Mouse (Mus musculus) urinary bladder, adult 18-20 months (tissue): ENCODE results near the gene 4933405L10Rik.

Source experiments
- DNase-seq, 2 experiments: peaks; one replicate each; pipeline ENCODE4 v3.0.0; 2022; ENCODE audit warnings: low spot score in 2 of 2, mixed read lengths in 2 of 2

4933405L10Rik gene

DNA sequence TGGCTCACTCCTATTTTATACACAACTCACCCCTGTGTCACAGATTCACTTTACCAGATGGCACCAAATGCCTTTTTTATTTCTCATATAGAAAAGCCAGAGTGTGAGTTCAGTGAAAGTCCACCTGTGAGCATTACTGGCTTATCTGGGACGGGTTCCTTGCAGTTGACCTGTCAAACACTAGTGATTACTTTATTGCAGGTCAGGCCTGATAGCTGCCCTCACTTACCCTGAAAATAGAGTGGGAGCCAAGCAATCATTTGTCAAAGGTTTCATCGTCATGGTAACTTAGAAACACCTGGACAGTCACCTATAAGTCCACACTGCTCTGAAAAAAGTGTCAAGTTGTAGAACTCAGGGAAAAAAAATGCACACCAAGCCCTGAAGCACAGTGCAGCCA lies 47.2 kb downstream of the 4933405L10Rik start:
- no peak for DNase-seq

DNA sequence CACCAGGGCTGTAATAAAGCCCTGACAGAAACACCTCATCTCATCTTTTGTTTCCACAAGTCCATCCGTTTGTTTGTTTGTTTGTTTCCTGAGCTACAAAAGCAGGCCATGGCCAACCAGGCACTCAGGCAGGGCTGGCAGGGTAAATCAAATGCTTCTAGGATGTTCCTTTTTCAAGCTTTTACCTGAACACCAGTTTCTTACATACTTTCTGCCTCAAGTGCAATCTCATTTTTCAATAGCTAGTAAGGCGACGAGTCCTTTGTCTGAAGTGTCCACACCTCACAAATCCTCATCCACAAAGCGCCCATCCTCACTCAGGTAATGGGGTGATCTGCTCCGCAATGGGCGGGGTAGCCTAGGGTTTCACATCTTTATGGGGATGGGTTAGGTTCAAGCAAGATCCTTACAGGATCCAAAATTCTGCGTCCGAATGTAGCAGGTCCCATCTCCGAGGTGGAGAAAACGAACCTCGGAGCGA lies 50.4 kb downstream of the 4933405L10Rik start:
- peak in 1 of 2 experiments; percentile 14 for DNase-seq

DNA sequence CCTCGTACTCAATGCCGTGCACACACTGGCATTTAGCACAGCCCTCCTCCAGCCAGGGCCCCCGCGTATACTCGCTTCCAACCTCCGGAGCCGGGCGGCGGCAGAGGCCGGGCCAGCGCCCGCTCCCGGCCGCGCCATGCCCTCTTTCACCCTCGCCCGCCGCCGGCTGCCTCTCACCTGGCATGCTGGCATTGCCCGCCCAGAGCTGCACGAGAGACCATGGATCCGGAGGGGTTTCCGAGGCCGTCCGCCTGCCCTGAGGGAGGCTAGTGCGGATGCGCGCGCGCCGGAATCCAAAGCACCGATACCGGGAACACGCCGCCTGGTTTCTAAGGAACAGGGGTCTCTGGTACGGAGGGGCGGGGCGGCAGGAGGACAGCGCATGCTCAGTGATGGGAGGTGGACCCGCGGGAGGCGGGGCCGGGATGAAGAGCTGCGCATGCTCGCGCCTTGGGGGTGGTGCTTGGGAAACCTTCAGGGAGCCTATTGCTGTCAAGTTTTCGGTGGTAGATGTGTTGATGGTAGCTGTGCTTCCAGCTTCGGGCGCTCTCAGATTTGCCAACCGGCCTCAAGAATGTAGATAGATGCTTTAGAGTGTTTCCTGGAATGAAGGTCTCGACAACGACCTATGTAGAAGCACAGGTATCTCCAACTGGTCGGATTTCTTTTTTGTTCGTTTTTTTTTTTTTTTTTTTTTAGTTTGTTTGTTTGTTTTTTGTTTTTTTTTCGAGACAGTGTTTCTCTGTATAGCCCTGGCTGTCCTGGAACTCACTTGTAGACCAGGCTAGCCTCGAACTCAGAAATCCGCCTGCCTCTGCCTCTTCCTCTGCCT lies 51.0 kb downstream of the 4933405L10Rik start, which contains the start of gene Gfod2:
Gfod2 (minus strand) TSS at position 388 of the 832 bp plus-strand sequence.
- peak; percentile 98 to 99 for DNase-seq
